In genomic region chr17:75013211-75013610, GRCm38 (mm10) we compare ENCODE assay signal across 20 mouse cellular contexts. TPM values are rescaled to one million over a fixed set of nuclear protein-coding genes. Genes with fewer than 3 reads are reported as not detected.
DNase-seq lines count a peak whose midpoint lies in the region; ATAC-seq and TF ChIP-seq lines count a peak whose summit lies in the region.
"Had no signal": no experiment of that assay in that cellular context is flagged by ENCODE, and none has a peak within 500 bp of the region (broad histone marks: within the 10 kb centered on the region; RNA-seq: fewer than 3 reads in every experiment).

No protein-coding gene starts in this region.

- H3K27ac ChIP-seq in forebrain, embryonic 14.5 days (ENCODE audit: low read depth, low read length), result no peak overlapping the region
- H3K27ac ChIP-seq in forebrain, embryonic 13.5 days, result no peak overlapping the region
- H3K27ac ChIP-seq in heart, embryonic 14.5 days (replicated peaks in 1 of 2; ENCODE audit: control insufficient read depth in 1 of 2, insufficient read depth in 1 of 2, low read depth in 2 of 2, low read length in 2 of 2), result peak overlapping the region; percentile 21; a peak in 2 of 4 replicates
- no peak overlapping the region for H3K27ac ChIP-seq in kidney, postnatal 0 days
- H3K27ac ChIP-seq in stomach, postnatal 0 days (replicated peaks), result 0 out of 2 replicates have a peak overlapping the region, but pooled peaks have one; percentile 30
- H3K27ac ChIP-seq: heart, embryonic 10.5 days; hindbrain, embryonic 15.5 days had no signal

- DNase-seq in forebrain, embryonic 14.5 days (ENCODE audit: low spot score), result no peak
- DNase-seq in heart, postnatal 36 days, result no peak
- peak; percentile 62 for DNase-seq in kidney, postnatal 0 days (ENCODE audit: low spot score)
- DNase-seq in kidney, adult 8-10 months, result no peak
- DNase-seq in stomach, postnatal 0 days (ENCODE audit: low spot score), result no peak
- DNase-seq in B cell, adult 2 months, result no peak
- DNase-seq: adrenal gland, postnatal 14 days; cerebellum, adult 11-12 months; cerebellum, adult 9-10 months; cerebellum, postnatal 25 days; gastrocnemius, adult 2 months; gastrocnemius, postnatal 25 days had no signal

- H3K9me3 ChIP-seq in forebrain, embryonic 14.5 days (replicated peaks; ENCODE audit: control insufficient read depth, low read length), result no peaks in the 10 kb centered on the region
- H3K9me3 ChIP-seq in forebrain, embryonic 13.5 days (replicated peaks), result no peaks in the 10 kb centered on the region
- no peaks in the 10 kb centered on the region for H3K9me3 ChIP-seq in heart, embryonic 14.5 days (ENCODE audit: control insufficient read depth, low read length)
- no peaks in the 10 kb centered on the region for H3K9me3 ChIP-seq in kidney, postnatal 0 days (replicated peaks; ENCODE audit: low read length)
- no peaks in the 10 kb centered on the region for H3K9me3 ChIP-seq in stomach, postnatal 0 days (ENCODE audit: control insufficient read depth, low read length)
- H3K9me3 ChIP-seq: embryonic facial prominence, embryonic 13.5 days; heart, embryonic 10.5 days; heart, embryonic 15.5 days; hindbrain, embryonic 15.5 days had no signal

- H3K27me3 ChIP-seq in forebrain, embryonic 14.5 days (replicated peaks; ENCODE audit: control insufficient read depth, insufficient read depth, low read length), result no peaks in the 10 kb centered on the region
- no peaks in the 10 kb centered on the region for H3K27me3 ChIP-seq in forebrain, embryonic 13.5 days
- H3K27me3 ChIP-seq in heart, embryonic 14.5 days (ENCODE audit: control insufficient read depth, insufficient read depth, low read length), result no peaks in the 10 kb centered on the region
- H3K27me3 ChIP-seq in kidney, postnatal 0 days (ENCODE audit: insufficient read depth, low read length), result no peaks in the 10 kb centered on the region
- H3K27me3 ChIP-seq in stomach, postnatal 0 days (ENCODE audit: control insufficient read depth, insufficient read depth, low read length), result no peaks in the 10 kb centered on the region
- H3K27me3 ChIP-seq: embryonic facial prominence, embryonic 13.5 days; heart, embryonic 15.5 days; Patski had no signal

- peak; percentile 9; the same call in 1 of the 2 replicates for ATAC-seq in forebrain, embryonic 14.5 days
- ATAC-seq in forebrain, embryonic 13.5 days, result no peak
- no peak for ATAC-seq in heart, embryonic 14.5 days (ENCODE audit: insufficient number of reproducible peaks, insufficient read depth, low FRiP score, low read depth)
- ATAC-seq in kidney, postnatal 0 days (replicated peaks; ENCODE audit: low FRiP score, low read depth), result peak; percentile 35; the same call in 1 of the 2 replicates
- no peak for ATAC-seq in stomach, postnatal 0 days (ENCODE audit: low FRiP score, low TSS enrichment)
- ATAC-seq: activated CD4-positive, CD25-positive, alpha-beta regulatory T cell, adult 4 months; Patski had no signal

- intact Hi-C loops in heart, postnatal 36 days (cut with DNase I), result no loop called here

- no peaks in the 10 kb centered on the region for H3K4me1 ChIP-seq in forebrain, embryonic 14.5 days (ENCODE audit: control insufficient read depth, insufficient read depth, low read length)
- 0 out of 2 replicates have a peak, but pooled peaks cover 4% of the 10 kb centered on the region for H3K4me1 ChIP-seq in forebrain, embryonic 13.5 days
- H3K4me1 ChIP-seq in heart, embryonic 14.5 days (ENCODE audit: control insufficient read depth in 2 of 2, insufficient read depth in 2 of 2, low read length in 2 of 2), result peaks cover 16 to 31% of the 10 kb centered on the region in 2 experiments
- H3K4me1 ChIP-seq in kidney, postnatal 0 days (replicated peaks; ENCODE audit: insufficient read depth, low read length), result no peaks in the 10 kb centered on the region
- H3K4me1 ChIP-seq in stomach, postnatal 0 days (replicated peaks; ENCODE audit: control insufficient read depth, insufficient read depth), result peaks cover 3% of the 10 kb centered on the region
- H3K4me1 ChIP-seq: hindbrain, embryonic 15.5 days had no signal

- H3K4me2 ChIP-seq in forebrain, embryonic 14.5 days (ENCODE audit: low read length), result no peak overlapping the region
- no peak overlapping the region for H3K4me2 ChIP-seq in forebrain, embryonic 13.5 days
- no peak overlapping the region for H3K4me2 ChIP-seq in heart, embryonic 14.5 days (ENCODE audit: low read length)
- no peak overlapping the region for H3K4me2 ChIP-seq in kidney, postnatal 0 days (ENCODE audit: low read length)
- no peak overlapping the region for H3K4me2 ChIP-seq in stomach, postnatal 0 days (replicated peaks; ENCODE audit: low read depth)
- H3K4me2 ChIP-seq: embryonic facial prominence, embryonic 13.5 days; hindbrain, embryonic 15.5 days had no signal

- 67% methylated on average over 4 of the region's 4 CpGs for whole genome bisulfite sequencing in forebrain, embryonic 14.5 days
- WGBS in forebrain, embryonic 13.5 days, result 70% methylated on average over 4 of the region's 4 CpGs
- 67% methylated on average over 4 of the region's 4 CpGs for WGBS in heart, embryonic 14.5 days
- 29% methylated on average over 4 of the region's 4 CpGs for WGBS in kidney, postnatal 0 days
- 66% methylated on average over 4 of the region's 4 CpGs for WGBS in stomach, postnatal 0 days

- no peak overlapping the region for H3K9ac ChIP-seq in forebrain, embryonic 14.5 days (ENCODE audit: low read length)
- no peak overlapping the region for H3K9ac ChIP-seq in forebrain, embryonic 13.5 days
- H3K9ac ChIP-seq in heart, embryonic 14.5 days (ENCODE audit: low read length), result no peak overlapping the region
- H3K9ac ChIP-seq in kidney, postnatal 0 days (ENCODE audit: low read depth, low read length), result no peak overlapping the region
- H3K9ac ChIP-seq in stomach, postnatal 0 days (ENCODE audit: low read length), result no peak overlapping the region
- H3K9ac ChIP-seq: embryonic facial prominence, embryonic 13.5 days; heart, embryonic 15.5 days; hindbrain, embryonic 15.5 days had no signal

- H3K36me3 ChIP-seq in forebrain, embryonic 14.5 days (ENCODE audit: control insufficient read depth, insufficient read depth, low read length), result no peaks in the 10 kb centered on the region
- no peaks in the 10 kb centered on the region for H3K36me3 ChIP-seq in forebrain, embryonic 13.5 days (ENCODE audit: poor library complexity, severe bottlenecking)
- peaks cover 51% of the 10 kb centered on the region for H3K36me3 ChIP-seq in heart, embryonic 14.5 days (ENCODE audit: control insufficient read depth, insufficient read depth, low read length)
- H3K36me3 ChIP-seq in kidney, postnatal 0 days (ENCODE audit: insufficient read depth, low read length), result 0 out of 2 replicates have a peak, but pooled peaks cover 5% of the 10 kb centered on the region
- no peaks in the 10 kb centered on the region for H3K36me3 ChIP-seq in stomach, postnatal 0 days (ENCODE audit: control insufficient read depth, insufficient read depth, low read length)
- H3K36me3 ChIP-seq: hindbrain, embryonic 15.5 days had no signal

- no peak for TF ChIP-seq EP300 in stomach, postnatal 0 days (optimal IDR thresholded peaks at IDR 0.05)

- no peak for TF ChIP-seq CTCF in kidney, postnatal 0 days (IDR thresholded peaks at IDR 0.05; ENCODE audit: low read depth)
- no peak for TF ChIP-seq CTCF in stomach, postnatal 0 days (IDR thresholded peaks at IDR 0.05; ENCODE audit: low read depth)

- no peak overlapping the region for H3K4me3 ChIP-seq in forebrain, embryonic 14.5 days (ENCODE audit: low read depth, low read length)
- no peak overlapping the region for H3K4me3 ChIP-seq in forebrain, embryonic 13.5 days
- no peak overlapping the region for H3K4me3 ChIP-seq in heart, embryonic 14.5 days (ENCODE audit: control insufficient read depth in 1 of 2, insufficient read depth in 1 of 2, low read depth in 1 of 2, low read length in 2 of 2)
- no peak overlapping the region for H3K4me3 ChIP-seq in kidney, postnatal 0 days (replicated peaks; ENCODE audit: low read depth, low read length)
- no peak overlapping the region for H3K4me3 ChIP-seq in stomach, postnatal 0 days (ENCODE audit: low read depth, low read length)
- H3K4me3 ChIP-seq: embryonic facial prominence, embryonic 13.5 days; gastrocnemius, adult 2 months; heart, embryonic 10.5 days; heart, embryonic 15.5 days; hindbrain, embryonic 15.5 days had no signal

RNA-seq across cellular contexts. Expression of gene Ltbp1, which starts 7.8 kb away (rescaled TPM):
- polyA plus RNA-seq in forebrain, embryonic 14.5 days (2014; fragmentation: Nextera tagmentation; extraction: Ambion mirVana), result 4.2 and 4.5 TPM in 2 replicates
- 3.0 and 3.7 TPM in 2 replicates for polyA plus RNA-seq in forebrain, embryonic 13.5 days (2015; fragmentation: Nextera tagmentation; extraction: Ambion mirVana)
- 36.2 and 38.1 TPM in 2 replicates for polyA plus RNA-seq in heart, embryonic 14.5 days (2014; fragmentation: Nextera tagmentation; extraction: Ambion mirVana)
- total RNA-seq in heart, postnatal 36 days (2021), result 10 to 100 TPM; 41.1 to 46.2 TPM
- 29.7 and 30.2 TPM in 2 replicates for polyA plus RNA-seq in kidney, postnatal 0 days (2015; fragmentation: Nextera tagmentation; extraction: Ambion mirVana)
- polyA plus RNA-seq in stomach, postnatal 0 days (2015; fragmentation: Nextera tagmentation; extraction: Ambion mirVana), result 16.2 and 17.7 TPM in 2 replicates

Comparison
In these comparisons a context has a peak if more than half of its experiments do, and no peak if none do; other contexts are left out.
1. ATAC-seq: peak in forebrain, embryonic 14.5 days (single experiment) and kidney, postnatal 0 days (single experiment); none in forebrain, embryonic 13.5 days (single experiment), heart, embryonic 14.5 days (single experiment) and stomach, postnatal 0 days (single experiment).
2. H3K27ac ChIP-seq: peak in heart, embryonic 14.5 days (2 of 2) and stomach, postnatal 0 days (single experiment); none in forebrain, embryonic 14.5 days (single experiment), forebrain, embryonic 13.5 days (single experiment) and kidney, postnatal 0 days (single experiment).